Mouse (Mus musculus): Measurements from ENCODE around the gene Lrrc63.

The Lrrc63 gene

DNA sequence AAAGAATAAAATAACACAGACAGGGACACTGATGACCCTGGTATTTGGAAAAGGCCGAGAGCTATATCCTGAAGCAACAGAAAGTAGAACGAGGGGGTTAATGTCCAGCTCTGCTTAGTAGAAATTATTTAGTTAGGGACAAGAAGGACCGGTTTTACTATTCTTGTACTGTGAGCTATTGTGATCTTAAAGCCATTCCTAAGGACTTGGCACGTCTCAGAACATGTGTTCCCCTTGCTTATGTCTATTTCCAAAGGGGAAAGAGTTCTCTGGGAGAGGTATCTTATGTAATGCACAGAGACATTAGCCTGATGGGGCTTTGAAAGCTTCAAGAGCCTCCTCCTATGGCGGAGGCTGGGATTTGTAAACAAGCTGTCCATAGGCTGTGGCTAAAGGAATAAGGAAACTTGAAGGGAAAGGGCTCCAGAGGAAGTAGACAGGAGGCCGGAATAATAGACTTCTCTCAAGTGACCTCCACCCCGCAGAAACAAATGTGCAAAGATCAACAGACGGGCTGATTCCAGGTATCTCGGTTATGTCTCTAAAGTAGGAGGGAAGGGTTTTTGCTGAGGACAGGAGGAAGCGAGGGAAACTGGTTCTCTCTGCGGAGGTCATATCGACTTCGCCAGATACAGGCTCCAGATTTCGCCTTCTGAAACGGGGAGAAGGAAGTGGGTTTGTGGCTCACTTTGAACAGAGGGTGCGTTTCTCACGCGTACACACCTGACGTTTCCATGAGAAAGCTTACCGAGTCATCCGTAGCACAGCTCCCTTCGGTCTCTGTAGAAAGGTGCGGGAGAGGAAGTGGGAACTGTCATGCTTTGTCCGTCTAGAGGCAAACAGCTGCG, 5.7 kb upstream of the Lrrc63 start:
- DNase-seq (ENCODE audit: low spot score), result no peak

DNA sequence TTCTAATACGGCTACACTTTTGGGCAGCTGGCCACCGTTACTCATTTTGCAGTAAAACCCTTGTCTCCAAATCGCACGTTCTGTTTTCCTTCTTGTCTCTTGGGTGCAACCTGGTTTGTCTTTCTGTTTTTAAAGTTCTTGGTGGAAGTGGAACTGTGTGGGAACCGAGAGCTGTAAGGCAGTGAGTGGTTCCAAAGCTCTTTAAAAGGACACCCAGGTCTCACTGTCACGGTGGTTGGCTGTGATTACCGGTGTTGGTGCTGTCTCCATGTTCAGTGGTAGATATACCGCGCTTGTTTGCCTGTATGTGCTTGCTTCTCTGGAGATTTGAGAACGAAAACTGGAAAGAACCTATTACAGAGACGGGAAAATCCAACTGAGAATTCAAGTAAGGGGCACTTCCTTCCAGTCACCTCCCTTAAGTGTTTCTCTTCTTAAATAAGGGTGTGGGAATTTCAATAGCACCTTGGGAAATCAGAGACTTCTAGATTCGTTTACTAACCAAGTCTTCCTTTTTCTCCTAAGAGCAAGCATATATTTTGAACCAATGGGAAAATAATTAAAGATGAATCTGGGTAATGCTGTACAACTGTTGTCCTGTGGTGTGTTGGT, 749 bp upstream of the Lrrc63 start:
- no peak for DNase-seq (ENCODE audit: low spot score)

DNA sequence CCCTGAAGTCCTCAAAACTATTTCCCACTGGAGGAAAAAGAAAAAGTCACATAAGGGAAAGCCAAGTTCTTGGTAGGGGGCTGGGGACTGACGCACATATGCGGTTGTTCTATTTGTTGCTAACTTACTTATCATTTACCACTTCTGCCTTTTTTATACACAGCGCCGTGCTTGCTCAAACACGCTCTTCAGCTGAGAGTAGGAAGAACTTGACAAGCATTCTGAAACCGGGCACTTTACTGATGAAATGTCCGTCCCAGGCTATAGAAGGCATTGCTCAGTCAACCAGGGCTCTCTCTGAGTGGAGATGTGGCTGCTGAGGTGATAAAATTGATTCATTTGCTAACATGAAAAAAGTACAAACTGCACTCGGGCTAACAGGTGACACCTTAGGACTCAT, 9.0 kb downstream of the Lrrc63 start:
- DNase-seq (ENCODE audit: low spot score), result no peak

DNA sequence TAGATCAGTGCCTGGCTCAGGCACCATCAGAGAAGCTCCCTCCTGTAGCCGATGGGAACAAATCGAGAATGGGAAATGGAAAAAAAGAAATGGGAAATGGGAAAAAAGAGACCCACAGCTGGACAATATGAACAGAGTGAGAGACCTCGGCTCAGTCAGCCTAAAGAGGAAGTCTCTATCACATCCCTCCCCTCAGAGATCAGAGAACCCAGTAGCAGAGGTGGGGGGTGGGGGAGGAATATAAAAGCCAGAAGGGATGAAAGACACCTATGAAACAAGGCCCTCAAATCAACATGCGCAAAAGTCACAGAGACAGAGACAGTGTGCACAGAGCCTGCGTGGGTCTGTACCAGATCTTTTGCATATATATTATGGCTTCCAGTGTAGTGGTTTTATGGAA, 27.7 kb downstream of the Lrrc63 start:
- DNase-seq (ENCODE audit: low spot score), result no peak

DNA sequence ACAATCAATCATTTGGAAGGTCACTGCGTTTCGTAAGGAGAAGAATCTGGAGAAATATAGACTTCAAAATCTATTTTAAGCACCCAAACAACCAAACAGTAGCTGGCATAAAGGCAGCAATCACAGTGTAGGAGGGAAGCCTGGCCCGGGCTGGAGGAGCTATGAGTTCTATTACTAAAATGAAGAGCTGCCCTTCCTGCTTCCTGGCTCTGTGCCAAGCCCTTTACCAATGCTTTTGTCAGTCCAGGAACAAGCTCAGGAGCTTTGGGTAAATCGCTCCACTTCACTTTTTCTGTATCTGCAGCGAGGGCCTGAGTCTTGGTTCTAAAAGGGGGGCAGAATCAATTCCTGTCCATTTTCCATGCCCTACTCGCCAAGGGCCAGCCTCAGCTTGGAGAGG, 52.7 kb downstream of the Lrrc63 start:
- no peak for DNase-seq (ENCODE audit: low spot score)

DNA sequence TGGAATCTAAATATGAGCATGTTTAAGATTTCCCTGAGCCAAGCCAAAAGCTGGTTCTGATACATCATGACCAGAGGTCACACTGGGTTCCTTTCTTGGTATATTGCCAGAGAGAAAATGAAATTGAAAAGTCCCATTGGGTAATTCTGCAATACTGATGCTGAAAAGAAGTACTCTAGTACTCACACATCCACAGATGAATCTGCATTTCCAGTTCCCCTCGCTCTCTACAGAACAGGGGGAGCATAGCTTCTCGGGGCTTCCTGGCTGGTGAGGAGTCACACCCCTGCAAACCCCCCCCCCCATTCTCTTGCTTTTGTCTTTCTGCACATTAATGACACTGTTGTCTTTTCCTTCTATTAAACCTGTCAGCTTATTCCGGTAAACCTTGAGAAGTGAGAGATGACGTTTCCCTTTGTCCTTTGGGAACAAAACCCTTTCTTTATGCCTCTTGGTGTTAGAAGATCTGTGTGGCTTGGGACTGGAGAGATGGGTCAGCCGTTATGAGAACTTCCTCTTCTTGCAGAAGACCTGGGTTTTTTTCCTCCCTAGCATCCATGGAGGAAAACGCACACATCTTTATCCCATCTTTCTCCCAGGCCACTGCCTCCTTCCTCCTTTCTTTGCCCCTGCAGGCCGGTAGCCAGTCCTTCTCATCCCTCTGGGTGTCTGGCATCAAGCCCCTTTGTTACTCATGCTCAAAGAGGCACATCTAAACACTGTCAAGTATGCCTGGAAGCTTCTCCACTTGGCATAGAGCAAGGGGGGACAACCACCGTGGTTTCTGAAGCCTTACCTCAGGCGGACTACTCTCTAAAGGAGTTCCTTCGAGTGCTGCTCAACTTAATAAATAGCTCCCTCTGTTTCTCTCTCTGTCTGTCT, 55.1 kb downstream of the Lrrc63 start:
- DNase-seq (ENCODE audit: low spot score), result no peak

DNA sequence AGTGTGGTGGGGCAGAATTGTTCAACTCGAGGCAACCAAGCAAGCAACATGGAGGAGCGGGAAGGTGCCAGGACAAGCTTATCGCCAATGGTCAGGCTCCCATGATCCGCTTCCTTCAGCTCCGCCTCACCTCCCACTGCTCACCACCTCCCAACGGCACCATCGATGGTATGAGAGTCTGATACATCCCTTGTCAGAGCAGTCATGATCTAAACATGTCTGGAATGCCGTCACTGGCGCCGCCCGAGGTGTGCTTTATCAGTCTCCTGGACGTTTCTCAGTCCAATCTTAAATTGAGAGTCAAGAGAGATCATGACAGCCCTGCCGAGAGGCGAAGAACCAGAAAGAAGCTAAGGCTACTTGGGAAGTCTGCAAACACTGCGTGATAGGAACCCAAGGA, 59.6 kb downstream of the Lrrc63 start:
- no peak for DNase-seq (ENCODE audit: low spot score)

DNA sequence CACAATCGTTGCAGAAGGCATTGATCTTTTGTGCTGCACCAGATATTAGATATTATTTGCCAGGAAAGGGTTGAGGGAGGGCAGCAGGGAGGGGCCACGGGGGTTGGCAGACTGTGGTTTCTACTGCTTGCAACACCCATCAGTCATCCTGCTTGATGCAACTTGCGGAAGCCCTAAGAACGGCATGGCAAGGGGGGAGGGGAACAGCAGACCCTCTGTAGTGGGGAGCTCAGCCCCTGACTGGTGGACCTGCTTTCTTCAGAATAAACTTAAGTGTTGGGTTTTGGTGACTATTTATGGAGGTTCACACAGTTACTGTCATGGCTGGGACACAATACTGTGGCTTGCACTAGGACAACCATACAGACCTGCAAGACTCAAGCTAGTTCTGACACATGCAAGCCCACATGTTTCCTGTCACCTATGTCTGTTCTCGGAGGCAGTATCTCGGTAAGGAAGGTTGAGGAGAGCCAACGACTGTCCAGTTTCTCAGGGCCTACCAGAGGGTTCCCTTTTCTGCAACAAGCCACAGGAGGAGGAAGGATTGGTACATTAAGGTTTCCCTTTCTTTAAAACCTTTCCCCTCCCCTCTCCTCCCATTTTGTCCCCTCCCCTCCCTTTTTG, 61.2 kb downstream of the Lrrc63 start:
- no peak for DNase-seq (ENCODE audit: low spot score)

DNA sequence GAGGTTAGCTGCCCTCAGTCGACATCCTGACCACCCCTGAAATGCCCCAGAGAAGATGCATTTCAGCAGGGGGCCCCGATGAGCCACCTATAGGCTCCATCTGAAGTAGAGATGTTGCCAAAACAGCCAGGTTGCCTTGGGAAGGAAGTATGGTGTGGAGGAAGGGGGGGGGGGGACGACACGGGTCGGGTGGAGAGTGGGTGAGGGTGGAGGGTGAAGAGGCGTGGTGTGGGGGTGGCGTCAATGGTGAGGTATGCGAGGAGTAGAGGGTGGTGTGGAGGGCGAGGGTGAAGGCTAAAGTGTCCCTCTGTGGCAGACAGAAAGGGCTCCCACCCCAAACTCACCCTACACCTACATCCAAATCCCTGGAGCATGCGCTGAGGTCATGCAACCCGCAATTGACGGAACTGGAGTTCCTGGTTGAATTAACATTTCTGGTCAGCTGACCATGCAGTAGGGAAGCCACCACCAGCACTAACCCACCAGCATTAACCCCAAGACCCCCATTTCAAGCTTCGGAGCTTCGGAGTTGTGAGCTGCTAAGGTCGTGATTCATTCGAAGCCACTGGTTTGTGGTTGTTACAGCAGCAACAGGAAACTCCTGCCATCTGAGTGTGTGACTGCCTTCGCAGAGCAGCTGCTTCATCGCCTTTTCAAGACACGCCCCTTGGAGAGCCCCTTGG, 62.1 kb downstream of the Lrrc63 start:
- DNase-seq (ENCODE audit: low spot score), result no peak

DNA sequence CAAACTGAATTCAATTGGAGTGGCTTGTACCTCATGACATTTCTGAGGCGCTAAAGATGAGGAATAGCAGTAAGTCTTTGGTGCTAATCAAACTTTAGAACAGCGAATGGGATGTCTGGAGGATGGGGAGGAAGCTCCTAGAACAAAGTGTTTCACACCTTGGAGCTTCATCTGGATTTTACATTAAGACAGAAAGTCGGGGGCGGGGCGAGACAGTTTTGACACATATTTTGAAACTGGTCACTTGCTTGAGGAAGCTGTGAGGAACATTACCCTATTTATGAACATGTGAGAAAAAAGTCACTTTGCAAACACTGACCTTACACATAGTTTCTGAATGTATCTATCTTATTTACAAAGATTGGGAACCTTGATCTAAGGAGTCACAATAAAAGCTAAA, 65.5 kb downstream of the Lrrc63 start:
- no peak for DNase-seq (ENCODE audit: low spot score)

DNA sequence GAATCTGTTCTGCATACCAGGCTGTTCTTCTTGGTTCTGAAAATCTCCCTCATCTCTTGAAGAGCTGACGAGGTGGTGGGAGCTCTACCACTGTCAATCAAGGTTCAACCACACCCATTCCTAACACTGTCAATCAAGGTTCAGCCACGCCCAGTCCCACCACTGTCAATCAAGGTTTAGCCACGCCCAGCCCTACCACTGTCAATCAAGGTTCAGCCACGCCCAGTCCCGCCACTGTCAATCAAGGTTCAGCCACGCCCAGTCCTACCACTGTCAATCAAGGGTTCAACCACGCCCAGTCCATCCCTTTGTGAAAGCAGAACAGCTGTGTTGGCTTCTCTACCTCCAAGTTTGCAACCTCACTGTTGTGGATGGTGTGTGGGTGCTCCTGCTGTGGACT, 66.2 kb downstream of the Lrrc63 start:
- DNase-seq (ENCODE audit: low spot score), result no peak

DNA sequence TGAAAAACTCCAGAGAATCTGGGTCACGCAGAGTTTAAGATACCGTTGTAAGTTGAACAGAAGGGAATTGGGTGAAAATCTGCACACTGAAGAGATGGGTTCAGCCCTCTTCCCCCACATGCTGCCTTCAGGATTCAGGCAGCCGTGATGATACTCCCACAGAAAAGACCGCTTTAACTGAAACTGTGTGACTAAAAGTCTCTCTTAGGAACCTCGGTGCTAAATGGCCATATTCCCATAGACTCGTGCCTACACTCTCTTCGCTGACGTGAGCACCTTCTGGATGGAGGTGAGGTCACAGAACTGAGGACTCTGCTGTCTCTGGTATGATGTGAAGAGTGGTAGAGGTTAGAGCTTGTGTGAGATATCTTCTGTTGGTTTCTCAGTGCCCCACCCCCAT, 66.7 kb downstream of the Lrrc63 start:
- DNase-seq (ENCODE audit: low spot score), result no peak

DNA sequence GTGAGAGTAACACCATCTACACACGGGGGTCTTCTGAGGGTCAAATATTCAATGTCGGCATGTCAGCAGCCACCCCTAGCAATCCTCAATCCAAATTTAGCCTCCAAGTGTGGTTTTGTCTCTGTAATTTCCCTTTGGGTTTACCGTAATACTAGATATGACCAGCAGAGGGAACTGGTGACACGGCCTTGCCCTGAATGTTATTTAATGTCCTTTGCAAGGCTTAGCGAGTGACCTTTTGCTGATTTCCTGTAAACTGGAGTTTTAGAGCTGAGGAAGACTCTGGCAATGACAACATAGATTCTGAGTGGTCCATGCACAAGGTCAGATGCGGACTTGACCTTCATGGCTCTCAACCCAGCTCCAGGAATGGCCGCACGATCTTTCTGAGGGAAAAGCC, 70.1 kb downstream of the Lrrc63 start:
- DNase-seq (ENCODE audit: low spot score), result peak; percentile 81

DNA sequence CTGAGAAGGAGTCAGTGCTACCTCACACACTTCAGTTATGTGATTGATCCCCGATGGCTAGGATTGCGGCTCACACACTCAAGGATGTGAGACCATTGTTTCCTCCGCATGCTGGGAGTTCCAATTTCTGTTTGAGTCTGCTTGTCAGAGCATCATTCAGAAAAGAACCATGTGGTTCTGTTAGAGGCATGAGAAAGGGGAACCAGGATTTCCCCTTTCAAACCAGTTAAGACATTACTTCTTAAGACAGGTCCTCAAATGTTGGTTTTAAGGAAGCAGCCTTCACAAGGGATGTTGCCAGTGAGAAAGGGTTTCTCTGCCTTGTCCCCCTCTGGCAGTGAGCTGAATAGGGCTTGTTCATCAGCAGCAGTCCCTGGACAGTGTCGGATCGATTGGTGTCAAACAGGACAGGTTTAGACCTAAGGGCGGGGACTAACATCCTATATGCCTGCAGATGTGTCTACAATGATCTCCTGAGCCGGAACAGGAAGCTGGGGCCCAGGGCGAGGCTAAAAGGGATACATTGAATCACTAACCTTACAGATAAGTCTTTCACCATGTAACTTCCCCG, 73.7 kb downstream of the Lrrc63 start:
- DNase-seq (ENCODE audit: low spot score), result no peak

DNA sequence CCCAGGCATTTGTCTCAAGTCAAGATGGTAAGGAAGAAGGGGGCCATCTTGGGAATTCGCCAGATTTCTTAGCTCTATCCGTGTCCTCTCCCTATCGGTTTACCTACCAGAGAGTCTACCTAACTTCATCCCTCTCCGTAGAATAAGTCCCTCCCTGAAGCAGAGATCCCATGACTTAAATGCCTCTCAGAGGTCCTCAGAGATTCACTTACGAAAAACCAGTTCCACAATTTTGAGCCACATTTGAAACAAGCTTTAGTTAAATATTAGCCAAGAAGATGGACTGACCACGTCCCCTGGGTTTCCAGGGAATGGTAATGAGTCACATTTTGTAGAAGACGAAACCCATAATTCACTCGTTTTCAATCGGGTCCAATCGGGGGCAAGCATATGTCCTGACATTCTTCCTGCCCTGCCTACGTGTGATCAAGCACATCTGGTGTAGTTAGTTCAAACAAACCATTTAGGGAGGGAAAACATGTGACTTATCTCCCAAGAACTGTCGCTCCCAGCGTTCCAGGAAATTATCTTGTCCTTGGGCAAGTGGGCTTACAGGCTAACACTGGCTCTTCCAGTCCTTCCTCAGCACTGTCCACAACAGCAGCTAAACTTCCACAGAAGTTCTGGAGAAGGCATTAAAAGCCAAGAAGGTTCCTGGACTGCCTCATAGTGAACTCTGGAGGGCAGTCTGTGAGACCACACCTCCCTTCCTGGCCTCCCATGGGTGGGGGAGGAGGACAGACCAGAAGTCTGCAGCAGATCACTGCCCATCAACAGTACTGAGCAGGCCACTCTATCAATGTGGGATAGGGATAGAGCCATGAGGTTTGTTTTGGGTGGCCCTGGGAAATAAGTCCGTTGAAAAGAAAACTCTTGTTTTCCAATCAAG, 76.0 kb downstream of the Lrrc63 start:
- no peak for DNase-seq (ENCODE audit: low spot score)

DNA sequence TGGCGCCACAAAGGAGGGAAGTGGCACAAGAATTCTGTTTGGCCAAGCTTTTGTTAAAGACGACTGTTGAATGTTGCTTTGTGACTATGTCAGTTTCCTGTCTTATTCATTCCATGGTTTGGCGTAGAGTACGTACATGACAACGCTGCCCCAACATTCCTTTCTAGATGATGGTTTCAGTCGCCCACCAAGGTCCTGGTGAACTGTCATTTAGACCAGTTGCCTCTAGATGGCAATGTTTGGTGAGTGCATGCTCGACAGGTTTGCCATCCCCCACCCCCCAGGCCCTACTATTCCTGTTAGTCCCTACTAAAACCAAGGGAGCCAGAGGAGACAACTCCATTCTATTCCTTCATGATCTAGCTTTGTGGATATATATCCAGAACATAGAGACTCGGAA, 78.2 kb downstream of the Lrrc63 start:
- peak; percentile 17 for DNase-seq (ENCODE audit: low spot score)

DNA sequence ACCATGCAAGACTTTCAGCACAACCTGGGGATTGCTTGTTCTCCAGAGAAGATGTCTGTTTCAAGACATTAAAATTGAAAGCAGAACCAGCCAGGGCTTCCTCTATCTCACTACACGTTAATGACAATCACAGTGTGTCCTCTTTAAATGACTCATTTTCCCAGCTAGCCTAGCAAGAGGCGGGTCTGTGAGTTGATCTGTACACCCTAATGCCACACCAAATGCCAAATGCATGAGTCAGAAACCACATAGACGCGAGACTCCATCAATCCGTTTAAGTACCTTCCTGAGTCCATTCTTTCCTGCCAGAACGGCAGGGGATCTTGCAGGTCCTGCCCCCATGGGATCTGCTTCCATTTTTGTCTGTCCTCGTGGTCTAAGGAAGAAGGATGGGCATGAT, 85.5 kb downstream of the Lrrc63 start:
- no peak for DNase-seq (ENCODE audit: low spot score)

DNA sequence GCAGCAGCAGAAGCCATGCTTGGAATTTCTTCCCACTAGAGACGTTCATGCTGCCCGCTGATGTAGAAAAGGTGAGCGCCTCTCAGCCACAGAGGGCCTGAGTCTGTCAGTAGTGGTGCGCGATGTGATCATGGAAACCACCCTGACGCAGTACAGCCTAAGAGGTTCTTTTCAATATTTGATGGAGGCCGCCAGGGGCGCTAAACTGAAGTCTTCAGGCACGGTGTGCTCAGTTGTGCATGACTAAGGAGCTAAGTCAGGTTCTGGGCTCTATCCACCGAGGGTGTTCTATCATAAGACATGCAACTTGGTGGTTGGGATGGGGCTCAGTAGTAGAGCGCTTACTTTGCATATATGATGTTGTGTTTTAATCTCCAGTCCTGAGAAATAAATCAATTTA, 95.2 kb downstream of the Lrrc63 start:
- DNase-seq (ENCODE audit: low spot score), result peak; percentile 76

Measured in retina, embryonic 14.5 days (tissue).